Mouse (Mus musculus): ENCODE results near the gene Itfg1. TPM values are rescaled to one million over a fixed set of nuclear protein-coding genes. Genes with fewer than 3 reads are reported as not detected.
A peak's percentile ranks its signal among the peaks of the same experiment; 100 is the strongest.
"Not testable (repeated sequence)": the region's sequence is repeated elsewhere in the genome, so short reads cannot be mapped to it uniquely, and the experiment has no call there.

Gene Itfg1
- polyA plus RNA-seq (2014; fragmentation: Nextera tagmentation; extraction: Ambion mirVana) = 83.0 and 85.8 TPM in 2 replicates

- no peaks in the 10 kb centered on the region for H3K27me3 ChIP-seq (ENCODE audit: control insufficient read depth, insufficient read depth, low read length)
- H3K4me1 ChIP-seq (ENCODE audit: control insufficient read depth, insufficient read depth, low read length) = 0 out of 2 replicates have a peak, but pooled peaks cover 2% of the 10 kb centered on the region
- peak within 1 kb of the TSS; percentile 97 for H3K27ac ChIP-seq (ENCODE audit: low read length)
- H3K4me3 ChIP-seq (ENCODE audit: low read depth, low read length) = peak within 1 kb of the TSS; percentile 79
- ATAC-seq (ENCODE audit: insufficient number of reproducible peaks, insufficient read depth, low FRiP score, low read depth) = peak; percentile 94
- peak within 1 kb of the TSS; percentile 54 for H3K4me2 ChIP-seq (replicated peaks; ENCODE audit: low read depth, low read length)
- peak within 1 kb of the TSS; percentile 87 for H3K9ac ChIP-seq (replicated peaks; ENCODE audit: low read depth, low read length)
- H3K9me3 ChIP-seq (ENCODE audit: control insufficient read depth, low read depth, low read length) = no peaks in the 10 kb centered on the region
- under 1% methylated on average over 53 of the region's 54 CpGs for WGBS
- no peaks in the 10 kb centered on the region; the same call in 1 of the 2 replicates for H3K36me3 ChIP-seq (ENCODE audit: control insufficient read depth, insufficient read depth, low read length)
Measured at GRCm38 (mm10) chr8:85840657-85841488, at the start of gene Itfg1, which contains the start of gene Phkb. Gene Itfg1, minus strand, starts transcription at chr8:85840921. Gene Phkb, plus strand, starts transcription at chr8:85840959.

GRCm38 (mm10) chr8:85884811-85885210 is 44.1 kb upstream of the Itfg1 start:
- no peaks in the 10 kb centered on the region for H3K27me3 ChIP-seq (ENCODE audit: control insufficient read depth, insufficient read depth, low read length)
- no peak overlapping the region for H3K27ac ChIP-seq (ENCODE audit: low read length)
- H3K4me3 ChIP-seq (ENCODE audit: low read depth, low read length) = no peak overlapping the region
- H3K9ac ChIP-seq (replicated peaks; ENCODE audit: low read depth, low read length) = no peak overlapping the region
- no peak overlapping the region for H3K4me2 ChIP-seq (replicated peaks; ENCODE audit: low read depth, low read length)
- no peaks in the 10 kb centered on the region for H3K4me1 ChIP-seq (ENCODE audit: control insufficient read depth, insufficient read depth, low read length)
- peaks cover under 1% of the 10 kb centered on the region for H3K36me3 ChIP-seq (ENCODE audit: control insufficient read depth, insufficient read depth, low read length)
- ATAC-seq (ENCODE audit: insufficient number of reproducible peaks, insufficient read depth, low FRiP score, low read depth) = no peak
- 90% methylated on average over 3 of the region's 3 CpGs for WGBS
- H3K9me3 ChIP-seq (ENCODE audit: control insufficient read depth, low read depth, low read length) = no peaks in the 10 kb centered on the region

GRCm38 (mm10) chr8:85879624-85880023 is 38.9 kb upstream of the Itfg1 start:
- no peaks in the 10 kb centered on the region for H3K4me1 ChIP-seq (ENCODE audit: control insufficient read depth, insufficient read depth, low read length)
- peaks cover 10% of the 10 kb centered on the region for H3K36me3 ChIP-seq (ENCODE audit: control insufficient read depth, insufficient read depth, low read length)
- no peak overlapping the region for H3K27ac ChIP-seq (ENCODE audit: low read length)
- H3K27me3 ChIP-seq (ENCODE audit: control insufficient read depth, insufficient read depth, low read length) = no peaks in the 10 kb centered on the region
- no peak overlapping the region for H3K4me3 ChIP-seq (ENCODE audit: low read depth, low read length)
- no peak for ATAC-seq (ENCODE audit: insufficient number of reproducible peaks, insufficient read depth, low FRiP score, low read depth)
- 93% methylated on average over 7 of the region's 7 CpGs for WGBS
- no peak overlapping the region for H3K9ac ChIP-seq (replicated peaks; ENCODE audit: low read depth, low read length)
- H3K4me2 ChIP-seq (replicated peaks; ENCODE audit: low read depth, low read length) = no peak overlapping the region
- no peaks in the 10 kb centered on the region for H3K9me3 ChIP-seq (ENCODE audit: control insufficient read depth, low read depth, low read length)

GRCm38 (mm10) chr8:85877976-85878375 is 37.3 kb upstream of the Itfg1 start:
- H3K9me3 ChIP-seq (ENCODE audit: control insufficient read depth, low read depth, low read length) = no peaks in the 10 kb centered on the region
- peaks cover 10% of the 10 kb centered on the region for H3K36me3 ChIP-seq (ENCODE audit: control insufficient read depth, insufficient read depth, low read length)
- H3K4me3 ChIP-seq (ENCODE audit: low read depth, low read length) = no peak overlapping the region
- H3K9ac ChIP-seq (replicated peaks; ENCODE audit: low read depth, low read length) = no peak overlapping the region
- no peak overlapping the region for H3K27ac ChIP-seq (ENCODE audit: low read length)
- H3K4me1 ChIP-seq (ENCODE audit: control insufficient read depth, insufficient read depth, low read length) = no peaks in the 10 kb centered on the region
- no peak overlapping the region for H3K4me2 ChIP-seq (replicated peaks; ENCODE audit: low read depth, low read length)
- WGBS = 93% methylated on average over 8 of the region's 8 CpGs
- ATAC-seq (ENCODE audit: insufficient number of reproducible peaks, insufficient read depth, low FRiP score, low read depth) = no peak
- no peaks in the 10 kb centered on the region for H3K27me3 ChIP-seq (ENCODE audit: control insufficient read depth, insufficient read depth, low read length)

GRCm38 (mm10) chr8:85871660-85872059 is 30.9 kb upstream of the Itfg1 start:
- no peaks in the 10 kb centered on the region for H3K9me3 ChIP-seq (ENCODE audit: control insufficient read depth, low read depth, low read length)
- ATAC-seq (ENCODE audit: insufficient number of reproducible peaks, insufficient read depth, low FRiP score, low read depth) = 0 out of 2 replicates have a peak, but pooled peaks have one; percentile 18
- no peak overlapping the region for H3K9ac ChIP-seq (replicated peaks; ENCODE audit: low read depth, low read length)
- H3K36me3 ChIP-seq (ENCODE audit: control insufficient read depth, insufficient read depth, low read length) = no peaks in the 10 kb centered on the region
- H3K4me1 ChIP-seq (ENCODE audit: control insufficient read depth, insufficient read depth, low read length) = no peaks in the 10 kb centered on the region
- no peak overlapping the region for H3K27ac ChIP-seq (ENCODE audit: low read length)
- no peak overlapping the region for H3K4me3 ChIP-seq (ENCODE audit: low read depth, low read length)
- H3K4me2 ChIP-seq (replicated peaks; ENCODE audit: low read depth, low read length) = no peak overlapping the region
- WGBS = 65% methylated on average over 2 of the region's 2 CpGs
- H3K27me3 ChIP-seq (ENCODE audit: control insufficient read depth, insufficient read depth, low read length) = no peaks in the 10 kb centered on the region

GRCm38 (mm10) chr8:85862381-85862780 is 21.7 kb upstream of the Itfg1 start:
- Histone ChIP-seq H3K4me1 (ENCODE audit: control insufficient read depth, insufficient read depth, low read length) (no peaks in the 10 kb centered on the region), H3K9ac (replicated peaks; ENCODE audit: low read depth, low read length) (no peak overlapping the region), H3K9me3 (ENCODE audit: control insufficient read depth, low read depth, low read length) (no peaks in the 10 kb centered on the region), H3K27ac (ENCODE audit: low read length) (no peak overlapping the region), H3K36me3 (ENCODE audit: control insufficient read depth, insufficient read depth, low read length) (no peaks in the 10 kb centered on the region), H3K27me3 (ENCODE audit: control insufficient read depth, insufficient read depth, low read length) (no peaks in the 10 kb centered on the region), H3K4me3 (ENCODE audit: low read depth, low read length) (no peak overlapping the region), H3K4me2 (replicated peaks; ENCODE audit: low read depth, low read length) (no peak overlapping the region)
- WGBS = 55% methylated on average over 1 of the region's 1 CpGs
- ATAC-seq (ENCODE audit: insufficient number of reproducible peaks, insufficient read depth, low FRiP score, low read depth) = no peak

GRCm38 (mm10) chr8:85860612-85861011 is 19.9 kb upstream of the Itfg1 start:
- Histone ChIP-seq H3K4me1 (ENCODE audit: control insufficient read depth, insufficient read depth, low read length) (no peaks in the 10 kb centered on the region), H3K27me3 (ENCODE audit: control insufficient read depth, insufficient read depth, low read length) (no peaks in the 10 kb centered on the region), H3K9ac (replicated peaks; ENCODE audit: low read depth, low read length) (no peak overlapping the region), H3K4me2 (replicated peaks; ENCODE audit: low read depth, low read length) (no peak overlapping the region), H3K9me3 (ENCODE audit: control insufficient read depth, low read depth, low read length) (no peaks in the 10 kb centered on the region), H3K4me3 (ENCODE audit: low read depth, low read length) (no peak overlapping the region), H3K27ac (ENCODE audit: low read length) (no peak overlapping the region), H3K36me3 (ENCODE audit: control insufficient read depth, insufficient read depth, low read length) (no peaks in the 10 kb centered on the region)
- WGBS = 49% methylated on average over 5 of the region's 5 CpGs
- no peak for ATAC-seq (ENCODE audit: insufficient number of reproducible peaks, insufficient read depth, low FRiP score, low read depth)

GRCm38 (mm10) chr8:85857227-85857896 is 16.6 kb upstream of the Itfg1 start:
- not testable (repeated sequence) for H3K27me3 ChIP-seq (ENCODE audit: control insufficient read depth, insufficient read depth, low read length); H3K9me3 ChIP-seq (ENCODE audit: control insufficient read depth, low read depth, low read length); H3K4me2 ChIP-seq (replicated peaks; ENCODE audit: low read depth, low read length); H3K27ac ChIP-seq (ENCODE audit: low read length); H3K4me3 ChIP-seq (ENCODE audit: low read depth, low read length); ATAC-seq (ENCODE audit: insufficient number of reproducible peaks, insufficient read depth, low FRiP score, low read depth); H3K36me3 ChIP-seq (ENCODE audit: control insufficient read depth, insufficient read depth, low read length); H3K4me1 ChIP-seq (ENCODE audit: control insufficient read depth, insufficient read depth, low read length); H3K9ac ChIP-seq (replicated peaks; ENCODE audit: low read depth, low read length)
- WGBS = 48% methylated on average over 11 of the region's 11 CpGs
